ENCODE assay signal across 30 mouse cellular contexts in genomic region chr10:120133697-120134096, GRCm38 (mm10). TPM values are rescaled to one million over a fixed set of nuclear protein-coding genes. Genes with fewer than 3 reads are reported as not detected.
A peak's percentile ranks its signal among the peaks of the same experiment; 100 is the strongest.
DNase-seq lines count a peak whose midpoint lies in the region; ATAC-seq lines count a peak whose summit lies in the region.
"Had no signal": no experiment of that assay in that cellular context is flagged by ENCODE, and none has a peak within 500 bp of the region (broad histone marks: within the 10 kb centered on the region; RNA-seq: fewer than 3 reads in every experiment).

No protein-coding gene starts in this region.

- no peak for ATAC-seq in embryonic facial prominence, embryonic 14.5 days (ENCODE audit: low read depth)
- ATAC-seq in heart, embryonic 12.5 days (ENCODE audit: insufficient number of reproducible peaks, low FRiP score), result no peak
- ATAC-seq: forebrain, embryonic 13.5 days; inflammation-experienced regulatory T-cells, adult 6 months had no signal

- H3K9me3 ChIP-seq in embryonic facial prominence, embryonic 14.5 days (ENCODE audit: control insufficient read depth, low read length), result no peaks in the 10 kb centered on the region
- no peaks in the 10 kb centered on the region for H3K9me3 ChIP-seq in embryonic facial prominence, embryonic 10.5 days
- peaks cover 12% of the 10 kb centered on the region for H3K9me3 ChIP-seq in heart, embryonic 12.5 days (replicated peaks)
- H3K9me3 ChIP-seq: embryonic facial prominence, embryonic 12.5 days; forebrain, embryonic 13.5 days; hindbrain, embryonic 15.5 days; liver, embryonic 15.5 days; lung, embryonic 15.5 days; midbrain, embryonic 12.5 days; neural tube, embryonic 15.5 days had no signal

- peak; percentile 31 for DNase-seq in embryonic facial prominence, embryonic 14.5 days (ENCODE audit: low spot score)
- DNase-seq in embryonic facial prominence, embryonic 10.5 days (ENCODE audit: low spot score), result no peak
- DNase-seq in left cerebral cortex, postnatal 4 days, result peak; percentile 24
- no peak for DNase-seq in left cerebral cortex, adult 9 months (ENCODE audit: low spot score in 2 of 2)
- DNase-seq in right cerebral cortex, adult 2 months (ENCODE audit: low spot score in 2 of 2), result peak; percentile 4 to 8
- DNase-seq in right cerebral cortex, postnatal 25 days, result no peak
- DNase-seq: adrenal gland, postnatal 14 days; cerebellum, adult 2 months; cerebellum, postnatal 36 days; gastrocnemius, adult 2 months; gastrocnemius, postnatal 36 days; heart, postnatal 14 days; kidney, adult 11 months; kidney, postnatal 36 days; lung, postnatal 36 days; retina, postnatal 1 day; thymus, adult 2 months; thymus, postnatal 36 days had no signal

- H3K4me1 ChIP-seq in embryonic facial prominence, embryonic 14.5 days (ENCODE audit: control insufficient read depth, insufficient read depth, low read length), result 0 out of 2 replicates have a peak, but pooled peaks cover 6% of the 10 kb centered on the region
- H3K4me1 ChIP-seq in embryonic facial prominence, embryonic 10.5 days, result peaks cover 19% of the 10 kb centered on the region
- H3K4me1 ChIP-seq in heart, embryonic 12.5 days (replicated peaks), result no peaks in the 10 kb centered on the region
- H3K4me1 ChIP-seq: forebrain, embryonic 13.5 days; liver, embryonic 15.5 days; lung, embryonic 15.5 days; midbrain, embryonic 12.5 days had no signal

- no peak overlapping the region for H3K9ac ChIP-seq in embryonic facial prominence, embryonic 14.5 days (ENCODE audit: low read depth, low read length)
- H3K9ac ChIP-seq in heart, embryonic 12.5 days, result no peak overlapping the region
- H3K9ac ChIP-seq: embryonic facial prominence, embryonic 12.5 days; forebrain, embryonic 13.5 days; hindbrain, embryonic 15.5 days; liver, embryonic 15.5 days; lung, embryonic 15.5 days; midbrain, embryonic 12.5 days; neural tube, embryonic 15.5 days had no signal

- H3K27me3 ChIP-seq in embryonic facial prominence, embryonic 14.5 days (replicated peaks; ENCODE audit: control insufficient read depth, insufficient read depth, low read length), result no peaks in the 10 kb centered on the region; the same call in 1 of the 2 replicates
- H3K27me3 ChIP-seq in embryonic facial prominence, embryonic 10.5 days (replicated peaks; ENCODE audit: low read depth, poor library complexity, severe bottlenecking), result peaks cover 5% of the 10 kb centered on the region; the same call in 1 of the 2 replicates
- 0 out of 2 replicates have a peak, but pooled peaks cover 6% of the 10 kb centered on the region for H3K27me3 ChIP-seq in heart, embryonic 12.5 days (replicated peaks)
- H3K27me3 ChIP-seq: embryonic facial prominence, embryonic 12.5 days; forebrain, embryonic 13.5 days; hindbrain, embryonic 15.5 days; lung, embryonic 15.5 days; midbrain, embryonic 12.5 days; neural tube, embryonic 15.5 days had no signal

- no peaks in the 10 kb centered on the region for H3K36me3 ChIP-seq in embryonic facial prominence, embryonic 14.5 days (ENCODE audit: control insufficient read depth, insufficient read depth, low read length)
- H3K36me3 ChIP-seq in embryonic facial prominence, embryonic 10.5 days (replicated peaks), result no peaks in the 10 kb centered on the region
- no peaks in the 10 kb centered on the region for H3K36me3 ChIP-seq in heart, embryonic 12.5 days
- H3K36me3 ChIP-seq: embryonic facial prominence, embryonic 12.5 days; hindbrain, embryonic 10.5 days; hindbrain, embryonic 15.5 days; liver, embryonic 15.5 days; lung, embryonic 15.5 days; midbrain, embryonic 12.5 days; neural tube, embryonic 15.5 days had no signal

- intact Hi-C loops in left cerebral cortex, postnatal 4 days (cut with DNase I), result no loop called here

- WGBS in embryonic facial prominence, embryonic 14.5 days, result 43% methylated on average over 11 of the region's 11 CpGs
- WGBS in embryonic facial prominence, embryonic 10.5 days, result 71% methylated on average over 11 of the region's 11 CpGs
- WGBS in heart, embryonic 12.5 days, result 69% methylated on average over 11 of the region's 11 CpGs

- H3K4me2 ChIP-seq in embryonic facial prominence, embryonic 14.5 days (ENCODE audit: low read depth, low read length), result no peak overlapping the region
- no peak overlapping the region for H3K4me2 ChIP-seq in heart, embryonic 12.5 days
- H3K4me2 ChIP-seq: embryonic facial prominence, embryonic 12.5 days; forebrain, embryonic 13.5 days; hindbrain, embryonic 15.5 days; liver, embryonic 15.5 days; lung, embryonic 15.5 days; midbrain, embryonic 12.5 days; neural tube, embryonic 15.5 days had no signal

- no peak overlapping the region for H3K27ac ChIP-seq in embryonic facial prominence, embryonic 14.5 days (replicated peaks; ENCODE audit: low read depth, low read length)
- no peak overlapping the region for H3K27ac ChIP-seq in embryonic facial prominence, embryonic 10.5 days (replicated peaks)
- H3K27ac ChIP-seq in heart, embryonic 12.5 days (ENCODE audit: poor library complexity, severe bottlenecking), result no peak overlapping the region
- H3K27ac ChIP-seq: embryonic facial prominence, embryonic 12.5 days; forebrain, embryonic 13.5 days; gastrocnemius, adult 2 months; hindbrain, embryonic 10.5 days; hindbrain, embryonic 15.5 days; layer of hippocampus, adult 2 months; left cerebral cortex, adult 2 months; liver, embryonic 15.5 days; lung, embryonic 15.5 days; midbrain, embryonic 12.5 days; neural tube, embryonic 15.5 days had no signal

- H3K4me3 ChIP-seq in embryonic facial prominence, embryonic 14.5 days (ENCODE audit: low read depth, low read length), result no peak overlapping the region
- H3K4me3 ChIP-seq in embryonic facial prominence, embryonic 10.5 days, result no peak overlapping the region
- H3K4me3 ChIP-seq in heart, embryonic 12.5 days, result no peak overlapping the region
- H3K4me3 ChIP-seq: embryonic facial prominence, embryonic 12.5 days; forebrain, embryonic 13.5 days; gastrocnemius, adult 2 months; hindbrain, embryonic 10.5 days; hindbrain, embryonic 15.5 days; layer of hippocampus, adult 2 months; left cerebral cortex, adult 2 months; liver, embryonic 15.5 days; lung, embryonic 15.5 days; midbrain, embryonic 12.5 days; neural tube, embryonic 15.5 days had no signal

RNA-seq across cellular contexts. Expression of gene Helb, which starts 20.9 kb away (rescaled TPM):
- polyA plus RNA-seq in embryonic facial prominence, embryonic 14.5 days (2014; fragmentation: Nextera tagmentation; extraction: Ambion mirVana), result 6.6 and 8.0 TPM in 2 replicates
- polyA plus RNA-seq in embryonic facial prominence, embryonic 10.5 days (2016; fragmentation: Nextera tagmentation; extraction: Ambion mirVana), result 6.1 and 6.8 TPM in 2 replicates
- total RNA-seq in left cerebral cortex, postnatal 4 days (2021), result 1 to 10 TPM; 3.6 to 3.9 TPM
- polyA plus RNA-seq in heart, embryonic 12.5 days (2016; fragmentation: Nextera tagmentation; extraction: Ambion mirVana), result 6.3 and 8.1 TPM in 2 replicates

Comparison
In these comparisons a context has a peak if more than half of its experiments do, and no peak if none do; other contexts are left out.
1. DNase-seq: peak in embryonic facial prominence, embryonic 14.5 days (single experiment), left cerebral cortex, postnatal 4 days (single experiment) and right cerebral cortex, adult 2 months (2 of 2); none in embryonic facial prominence, embryonic 10.5 days (single experiment), left cerebral cortex, adult 9 months (0 of 2) and right cerebral cortex, postnatal 25 days (single experiment).